Mouse (Mus musculus) CH12.LX (cell line): ENCODE data around the gene Il18r1.

Experiments
- BHLHE40 ChIP-seq: IDR thresholded peaks from 2 replicates; pipeline ENCODE4 v1.6.1; 2011; ENCODE audit warnings: mild to moderate bottlenecking, low read depth, low read length, improper control_type of control experiment
- CHD2 ChIP-seq: IDR thresholded peaks from 2 replicates; pipeline ENCODE4 v1.6.1; 2011; ENCODE audit warnings: low read length, improper control_type of control experiment
- CTCF ChIP-seq, 2 experiments: IDR thresholded peaks in 1 of 2; conservative IDR thresholded peaks in 1 of 2; 2 replicates each; pipeline ENCODE4 v1.5.1; 2011 to 2012; ENCODE audit warnings: low read depth in 2 of 2, low read length in 2 of 2, improper control_type of control experiment in 1 of 2, inconsistent platforms in 1 of 2, mild to moderate bottlenecking in 1 of 2, moderate library complexity in 1 of 2
- EP300 ChIP-seq: IDR thresholded peaks from 2 replicates; pipeline ENCODE4 v1.6.1; 2011; ENCODE audit warnings: low read length, improper control_type of control experiment
- JUND ChIP-seq: conservative IDR thresholded peaks from 2 replicates; pipeline ENCODE4 v1.6.1; 2011; ENCODE audit warnings: low read depth, low read length, improper control_type of control experiment
- MAX ChIP-seq: IDR thresholded peaks from 2 replicates; pipeline ENCODE4 v1.6.1; 2011; ENCODE audit warnings: low read length, improper control_type of control experiment
- MAZ ChIP-seq: IDR thresholded peaks from 2 replicates; pipeline ENCODE4 v1.6.1; 2012; ENCODE audit warnings: low read depth, mild to moderate bottlenecking, inconsistent platforms, low read length, improper control_type of control experiment, moderate library complexity
- MEF2A ChIP-seq: IDR thresholded peaks from 2 replicates; pipeline ENCODE4 v1.6.1; 2014; ENCODE audit warnings: low read depth, mild to moderate bottlenecking, inconsistent platforms, low read length, improper control_type of control experiment, borderline replicate concordance
- NELFE ChIP-seq: IDR thresholded peaks from 2 replicates; pipeline ENCODE4 v1.6.1; 2011; ENCODE audit warnings: low read depth, low read length, improper control_type of control experiment
- POLR2A ChIP-seq: IDR thresholded peaks from 2 replicates; pipeline ENCODE4 v1.6.1; 2011; ENCODE audit warnings: low read depth, mild to moderate bottlenecking, improper control_type of control experiment, low read length
- TBP ChIP-seq: conservative IDR thresholded peaks from 2 replicates; pipeline ENCODE4 v1.6.1; 2011; ENCODE audit warnings: low read depth, low read length, improper control_type of control experiment
- USF2 ChIP-seq: conservative IDR thresholded peaks from 2 replicates; pipeline ENCODE4 v1.6.1; 2011; ENCODE audit warnings: low read depth, low read length, improper control_type of control experiment
- ZMIZ1 ChIP-seq: IDR thresholded peaks from 2 replicates; pipeline ENCODE4 v1.6.1; 2012; ENCODE audit warnings: low read depth, mild to moderate bottlenecking, inconsistent platforms, low read length, improper control_type of control experiment
- ZNF384 ChIP-seq: IDR thresholded peaks from 2 replicates; pipeline ENCODE4 v1.6.1; 2012; ENCODE audit warnings: low read depth, low read length, improper control_type of control experiment, inconsistent platforms

- TF ChIP-seq BHLHE40 (no peak), MAX (no peak), ZMIZ1 (no peak), JUND (no peak), CHD2 (no peak), CTCF (conservative IDR thresholded peaks at IDR 0.05 in 1 of 2, IDR thresholded peaks at IDR 0.05 in 1 of 2; ENCODE audit: low read depth in 2 of 2, low read length in 2 of 2) (no peak), POLR2A (no peak), EP300 (no peak), USF2 (no peak), NELFE (no peak), MAZ (no peak), TBP (no peak), ZNF384 (no peak), MEF2A (no peak)
Observed at GRCm38 (mm10) chr1:40504548-40504947, 39.2 kb downstream of the Il18r1 start.
